Mouse (Mus musculus) adrenal gland, postnatal 36 days (tissue): ENCODE data around the gene Gsap. TPM values are rescaled to one million over a fixed set of nuclear protein-coding genes. Genes with fewer than 3 reads are reported as not detected.
"Not testable (repeated sequence)": the region's sequence is repeated elsewhere in the genome, so short reads cannot be mapped to it uniquely, and the experiment has no call there.

ENCODE experiments used
- DNase-seq, 2 experiments: peaks; one replicate each; pipeline ENCODE4 v3.0.0; 2021; ENCODE audit warnings: mixed read lengths in 1 of 2
- total RNA-seq, 2 experiments: library from RNA; stranded (reverse); gene quantifications; 2 replicates each; pipeline ENCODE4 v1.2.3; 2021

Gene Gsap
- total RNA-seq, 2 experiments from 2014 or later = 4.4 TPM

DNA sequence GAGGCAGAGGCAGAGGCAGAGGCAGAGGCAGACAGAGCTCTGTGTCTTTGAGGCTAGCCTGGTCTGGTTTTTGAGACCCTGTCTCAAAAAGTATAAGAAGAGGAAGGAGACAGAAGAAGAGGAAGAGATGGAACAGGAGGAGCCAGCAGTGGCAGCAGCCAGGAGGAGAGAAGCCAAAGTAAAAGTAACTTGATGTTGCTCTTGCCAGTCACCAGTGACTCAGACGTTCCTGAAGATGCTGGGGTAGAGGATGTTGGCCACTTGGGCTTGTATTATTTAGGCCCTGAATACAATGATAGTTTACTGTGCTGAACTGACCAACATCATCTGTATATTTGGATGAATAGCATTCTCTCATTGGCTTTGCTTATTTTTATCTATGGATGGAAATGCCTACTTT is 142.5 kb downstream of the Gsap start:
- no peak for DNase-seq

DNA sequence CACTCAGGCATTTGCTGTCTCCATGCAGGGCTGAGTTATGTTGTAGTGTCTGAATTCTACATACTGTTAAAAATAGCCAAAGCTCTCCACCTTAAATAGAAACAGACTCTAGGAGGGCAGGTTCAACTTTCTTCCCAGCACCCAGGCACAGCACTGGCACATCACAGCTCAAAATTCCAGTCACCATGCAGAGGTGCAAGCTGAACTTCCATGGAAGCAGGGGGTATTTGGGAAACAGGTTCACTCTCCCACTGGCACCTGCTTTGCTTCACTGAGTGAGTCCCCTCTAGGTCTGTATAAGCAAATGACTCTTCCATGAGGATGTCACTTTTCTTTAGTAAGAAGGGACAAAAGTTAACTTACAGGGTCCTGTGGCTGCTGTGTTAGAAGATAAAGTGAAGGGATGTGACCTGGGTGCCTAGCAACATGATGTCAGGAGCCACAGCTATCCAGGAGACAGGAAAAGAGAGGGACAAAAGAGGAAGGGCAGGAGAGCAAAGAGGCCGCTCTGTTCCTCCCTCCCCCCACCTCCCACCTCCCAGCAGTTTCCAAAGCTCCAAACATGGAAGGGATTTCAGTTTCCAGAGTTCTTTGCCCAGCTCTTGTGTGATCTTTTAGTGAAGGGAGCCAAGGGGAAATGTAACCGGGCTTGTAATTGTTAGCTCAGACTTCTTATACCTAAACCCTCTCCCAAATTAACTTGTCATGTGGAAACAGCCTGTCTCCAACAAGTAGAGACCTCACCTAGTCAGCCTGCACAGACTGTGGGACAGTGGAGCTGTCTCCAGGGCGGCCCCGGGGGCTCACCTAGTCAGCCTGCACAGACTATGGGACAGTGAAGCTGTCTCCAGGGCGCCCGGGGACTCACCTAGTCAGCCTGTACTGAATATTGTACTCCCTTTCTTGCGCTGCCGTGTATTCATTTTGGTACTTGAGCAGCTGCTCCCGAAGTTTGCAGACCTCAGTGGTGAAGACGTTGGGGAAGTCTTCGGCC is 143.9 kb downstream of the Gsap start:
- no peak for DNase-seq

GRCm38 (mm10) chr5:21331656-21332055 is 145.6 kb downstream of the Gsap start:
- DNase-seq = no peak

DNA sequence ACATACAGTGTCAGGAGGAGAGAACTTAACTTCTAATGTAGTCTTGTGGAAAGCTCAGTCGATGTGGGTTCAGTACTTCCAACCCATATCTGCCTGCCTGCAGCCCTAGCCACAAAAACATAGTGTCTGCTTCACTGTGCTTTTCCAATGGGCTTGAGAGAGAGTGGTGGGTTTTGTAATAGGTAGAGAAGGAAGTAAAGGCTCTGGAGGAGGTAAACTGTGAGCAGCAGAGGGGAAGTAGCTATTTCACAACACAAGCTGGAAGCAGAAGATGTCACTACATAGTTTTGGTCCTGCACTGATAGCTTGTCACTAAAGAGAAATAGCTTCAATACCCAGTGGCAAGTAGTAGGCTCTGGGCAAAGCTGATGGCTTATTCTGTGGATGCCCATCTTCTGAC is 146.1 kb downstream of the Gsap start:
- no peak for DNase-seq

DNA sequence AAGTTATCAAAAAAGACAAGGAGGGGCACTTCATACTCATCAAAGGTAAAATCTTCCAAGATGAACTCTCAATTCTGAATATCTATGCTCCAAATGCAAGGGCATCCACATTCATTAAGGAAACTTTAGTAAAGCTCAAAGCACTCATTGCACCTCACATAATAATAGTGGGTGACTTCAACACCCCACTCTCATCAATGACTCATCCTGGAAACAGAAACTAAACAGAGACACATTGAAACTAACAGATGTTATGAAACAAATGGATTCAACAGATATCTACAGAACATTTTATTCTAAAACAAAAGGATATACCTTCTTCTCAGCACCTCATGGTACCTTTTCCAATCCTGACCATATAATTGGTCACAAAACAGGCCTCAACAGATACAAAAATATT is 156.2 kb downstream of the Gsap start:
- DNase-seq = not testable (repeated sequence)

- DNase-seq = peak; percentile 33 to 55
Measured at GRCm38 (mm10) chr5:21348366-21348765, 162.3 kb downstream of the Gsap start.

DNA sequence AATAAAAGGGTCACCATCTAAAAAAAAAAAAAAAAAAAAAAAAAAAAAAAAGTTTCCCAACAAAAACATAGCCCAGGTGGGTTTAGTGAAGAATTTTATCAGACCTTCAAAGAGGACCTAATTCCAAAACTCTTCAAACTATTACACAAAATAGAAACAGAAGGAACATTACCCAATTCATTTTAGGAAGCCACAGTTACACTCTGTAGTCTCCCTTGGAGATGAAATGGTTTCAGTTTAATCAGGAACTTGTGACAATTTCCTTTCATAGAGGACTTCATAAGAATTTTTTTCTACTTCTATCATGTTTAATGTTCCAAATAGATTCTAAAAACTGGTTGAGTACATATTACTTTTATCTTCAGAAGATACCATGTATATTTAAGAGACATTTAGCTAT is 165.6 kb downstream of the Gsap start:
- DNase-seq = no peak

DNA sequence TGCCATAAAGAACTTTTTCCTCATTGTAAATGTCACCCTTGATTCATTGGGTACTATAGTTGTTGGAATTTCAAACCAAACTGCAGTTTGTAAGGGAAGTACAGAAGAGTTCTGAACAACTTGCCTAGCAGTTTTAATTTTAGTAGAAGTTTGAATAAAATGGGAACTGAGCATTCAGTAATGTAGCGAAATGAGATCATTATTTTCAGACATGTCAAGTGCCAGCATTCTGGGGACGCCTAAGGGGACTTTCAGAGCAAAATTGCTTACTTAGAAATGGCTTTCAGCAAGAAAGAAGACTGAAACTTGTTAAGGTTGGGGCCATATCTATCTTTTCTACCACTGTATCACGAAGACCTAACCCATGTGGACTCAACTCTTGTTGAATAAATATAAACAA is 172.6 kb downstream of the Gsap start:
- no peak for DNase-seq

- DNase-seq = no peak
Measured at GRCm38 (mm10) chr5:21363343-21363742, 177.3 kb downstream of the Gsap start.

Other genes starting within 250 kb of the Gsap start
- 10 to 100 TPM; 14.2 to 16.8 TPM for gene Rsbn1l, start 229.9 kb upstream of the Gsap start, total RNA-seq
- 10 to 100 TPM; 59.6 to 66.4 TPM for gene Ptpn12, start 130.3 kb upstream of the Gsap start, total RNA-seq
- gene Fgl2, start 186.4 kb downstream of the Gsap start, total RNA-seq = 10 to 100 TPM in 1 of 2 experiments, 1 to 10 TPM in 1; 5.8 to 10.1 TPM
- gene Ccdc146, start 238.4 kb downstream of the Gsap start, total RNA-seq = under 1 TPM; 0.13 to 0.17 TPM
- gene Fam185a, start 238.7 kb downstream of the Gsap start, total RNA-seq = 10 to 100 TPM; 15.1 to 15.9 TPM